Mouse (Mus musculus): ENCODE measurements around the gene 1700003E16Rik. TPM values are rescaled to one million over a fixed set of nuclear protein-coding genes. Genes with fewer than 3 reads are reported as not detected.

Gene 1700003E16Rik
- polyA plus RNA-seq, 1 experiment from 2014 or later: 3.8 TPM

DNA sequence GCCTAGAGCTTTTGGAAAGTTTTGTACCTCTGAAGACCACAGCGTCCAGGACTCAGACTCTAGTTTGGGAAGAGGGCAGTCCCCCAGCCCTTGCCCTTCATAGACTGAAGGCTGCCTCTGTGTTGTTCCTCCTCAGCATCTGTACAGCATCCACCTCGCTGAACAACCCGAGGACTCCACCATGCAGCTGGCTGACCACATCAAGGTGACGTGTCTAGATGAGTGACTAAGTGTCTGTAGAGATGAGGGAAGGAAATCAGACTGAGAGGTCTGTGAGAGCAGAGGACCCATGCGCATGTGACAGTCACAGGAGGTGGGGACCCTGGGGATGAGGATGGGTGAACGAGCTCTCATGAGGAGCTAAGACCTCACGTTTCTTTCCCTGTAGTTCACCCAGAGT lies 37.4 kb downstream of the 1700003E16Rik start:
- H3K9ac ChIP-seq: no peak overlapping the region
- WGBS: 90% methylated on average over 7 of the region's 7 CpGs
- no peak for ATAC-seq (ENCODE audit: low FRiP score, low read depth)
- no peaks in the 10 kb centered on the region for H3K27me3 ChIP-seq
- H3K4me1 ChIP-seq: no peaks in the 10 kb centered on the region
- peaks cover 100% of the 10 kb centered on the region for H3K36me3 ChIP-seq
- H3K4me3 ChIP-seq: no peak overlapping the region
- H3K4me2 ChIP-seq (replicated peaks): no peak overlapping the region
- no peaks in the 10 kb centered on the region for H3K9me3 ChIP-seq
- H3K27ac ChIP-seq: no peak overlapping the region

- Histone ChIP-seq H3K9ac (no peak overlapping the region), H3K27me3 (no peaks in the 10 kb centered on the region), H3K4me1 (no peaks in the 10 kb centered on the region), H3K4me2 (replicated peaks) (no peak overlapping the region), H3K9me3 (no peaks in the 10 kb centered on the region), H3K4me3 (no peak overlapping the region), H3K27ac (no peak overlapping the region), H3K36me3 (peaks cover 86% of the 10 kb centered on the region)
- no peak for ATAC-seq (ENCODE audit: low FRiP score, low read depth)
- 46% methylated on average over 15 of the region's 15 CpGs for WGBS
Observed at GRCm38 (mm10) chr6:83197345-83198004, 41.3 kb downstream of the 1700003E16Rik start.

GRCm38 (mm10) chr6:83203320-83203719 lies 47.1 kb downstream of the 1700003E16Rik start:
- H3K4me3 ChIP-seq: no peak overlapping the region
- no peaks in the 10 kb centered on the region for H3K27me3 ChIP-seq
- no peaks in the 10 kb centered on the region for H3K9me3 ChIP-seq
- peaks cover 28% of the 10 kb centered on the region for H3K36me3 ChIP-seq
- H3K4me1 ChIP-seq: no peaks in the 10 kb centered on the region
- WGBS: 74% methylated on average over 4 of the region's 4 CpGs
- H3K27ac ChIP-seq: no peak overlapping the region
- no peak for ATAC-seq (ENCODE audit: low FRiP score, low read depth)
- H3K4me2 ChIP-seq (replicated peaks): no peak overlapping the region
- H3K9ac ChIP-seq: no peak overlapping the region

GRCm38 (mm10) chr6:83205851-83206250 lies 49.6 kb downstream of the 1700003E16Rik start:
- no peaks in the 10 kb centered on the region for H3K9me3 ChIP-seq
- no peak for ATAC-seq (ENCODE audit: low FRiP score, low read depth)
- 89% methylated on average over 3 of the region's 3 CpGs for WGBS
- peaks cover 4% of the 10 kb centered on the region for H3K36me3 ChIP-seq
- H3K4me2 ChIP-seq (replicated peaks): no peak overlapping the region
- peaks cover 7% of the 10 kb centered on the region for H3K4me1 ChIP-seq
- no peak overlapping the region for H3K4me3 ChIP-seq
- no peak overlapping the region for H3K27ac ChIP-seq
- no peaks in the 10 kb centered on the region for H3K27me3 ChIP-seq
- no peak overlapping the region for H3K9ac ChIP-seq

DNA sequence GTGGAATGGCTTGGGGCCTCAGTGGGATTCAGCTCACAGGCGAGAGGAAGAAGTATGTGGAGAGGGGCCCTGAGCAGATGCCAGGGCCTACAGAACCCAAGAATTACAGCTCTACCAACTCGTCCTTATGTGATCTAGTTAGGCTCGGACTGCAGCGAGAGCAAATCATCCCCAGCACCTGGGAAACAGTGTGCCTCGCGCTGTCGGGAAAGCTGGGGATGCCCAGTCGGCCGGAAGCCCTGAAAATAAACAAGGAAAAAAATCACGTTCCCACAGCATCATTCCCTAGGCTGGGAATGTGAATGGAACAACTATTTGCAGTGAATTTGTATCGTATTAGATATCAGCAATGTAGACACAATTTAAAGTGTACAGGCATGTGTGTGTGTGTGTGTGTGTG lies 50.1 kb downstream of the 1700003E16Rik start:
- 77% methylated on average over 11 of the region's 11 CpGs for WGBS
- Histone ChIP-seq H3K4me2 (replicated peaks) (no peak overlapping the region), H3K9ac (no peak overlapping the region), H3K27me3 (no peaks in the 10 kb centered on the region), H3K4me1 (peaks cover 7% of the 10 kb centered on the region), H3K36me3 (no peaks in the 10 kb centered on the region; the same call in 1 of the 2 replicates), H3K4me3 (no peak overlapping the region), H3K9me3 (no peaks in the 10 kb centered on the region), H3K27ac (no peak overlapping the region)
- ATAC-seq (ENCODE audit: low FRiP score, low read depth): no peak

- H3K4me3 ChIP-seq: no peak overlapping the region
- no peak overlapping the region for H3K9ac ChIP-seq
- H3K36me3 ChIP-seq: no peaks in the 10 kb centered on the region
- no peak for ATAC-seq (ENCODE audit: low FRiP score, low read depth)
- H3K9me3 ChIP-seq: no peaks in the 10 kb centered on the region
- H3K27me3 ChIP-seq: no peaks in the 10 kb centered on the region
- no peak overlapping the region for H3K4me2 ChIP-seq (replicated peaks)
- no peak overlapping the region for H3K27ac ChIP-seq
- peaks cover 11% of the 10 kb centered on the region for H3K4me1 ChIP-seq
- WGBS: 74% methylated on average over 9 of the region's 9 CpGs
Observed at GRCm38 (mm10) chr6:83207361-83208049, 51.3 kb downstream of the 1700003E16Rik start.

DNA sequence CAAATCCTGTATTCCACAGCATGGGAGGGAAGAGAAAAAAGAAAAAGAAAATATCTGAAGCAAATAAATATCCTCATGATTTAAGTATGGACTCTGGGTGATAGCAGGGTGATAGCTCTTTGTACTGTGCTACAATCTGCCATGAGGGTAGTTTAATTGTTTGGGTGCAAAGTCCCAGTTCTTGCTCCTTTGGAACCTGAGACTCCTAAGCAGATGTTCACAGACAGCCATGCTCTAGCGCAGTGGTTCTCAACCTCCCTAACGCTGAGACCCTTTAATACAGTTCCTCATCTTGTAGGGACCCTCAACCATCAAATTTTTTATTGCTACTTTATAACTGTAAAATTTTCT lies 51.8 kb downstream of the 1700003E16Rik start:
- no peak for ATAC-seq (ENCODE audit: low FRiP score, low read depth)
- 66% methylated on average over 2 of the region's 2 CpGs for WGBS
- H3K4me2 ChIP-seq (replicated peaks): no peak overlapping the region
- H3K9me3 ChIP-seq: no peaks in the 10 kb centered on the region
- peaks cover 11% of the 10 kb centered on the region for H3K4me1 ChIP-seq
- no peak overlapping the region for H3K4me3 ChIP-seq
- H3K36me3 ChIP-seq: no peaks in the 10 kb centered on the region
- H3K27me3 ChIP-seq: no peaks in the 10 kb centered on the region
- H3K27ac ChIP-seq: no peak overlapping the region
- no peak overlapping the region for H3K9ac ChIP-seq

- Histone ChIP-seq H3K4me1 (peaks cover 11% of the 10 kb centered on the region), H3K27ac (no peak overlapping the region), H3K36me3 (no peaks in the 10 kb centered on the region), H3K27me3 (no peaks in the 10 kb centered on the region), H3K4me2 (replicated peaks) (no peak overlapping the region), H3K9me3 (no peaks in the 10 kb centered on the region), H3K9ac (no peak overlapping the region), H3K4me3 (no peak overlapping the region)
- ATAC-seq (ENCODE audit: low FRiP score, low read depth): no peak; the same call in 1 of the 2 replicates
- WGBS: 47% methylated on average over 2 of the region's 2 CpGs
Observed at GRCm38 (mm10) chr6:83210495-83210894, 54.3 kb downstream of the 1700003E16Rik start.

- Histone ChIP-seq H3K4me3 (no peak overlapping the region), H3K9ac (no peak overlapping the region), H3K27me3 (no peaks in the 10 kb centered on the region), H3K9me3 (no peaks in the 10 kb centered on the region), H3K36me3 (no peaks in the 10 kb centered on the region), H3K27ac (no peak overlapping the region), H3K4me2 (replicated peaks) (no peak overlapping the region), H3K4me1 (peaks cover 11% of the 10 kb centered on the region)
- no peak; the same call in 1 of the 2 replicates for ATAC-seq (ENCODE audit: low FRiP score, low read depth)
- 24% methylated on average over 5 of the region's 5 CpGs for WGBS
Observed at GRCm38 (mm10) chr6:83211526-83211925, 55.3 kb downstream of the 1700003E16Rik start.

Other genes with a start within 250 kb of the 1700003E16Rik start
- 3.1 and 4.5 TPM in 2 replicates for gene Sema4f, start 216.6 kb upstream of the 1700003E16Rik start, polyA plus RNA-seq (2015; fragmentation: Nextera tagmentation; extraction: Ambion mirVana)
- 0.34 and 0.65 TPM in 2 replicates for gene M1ap, start 209.5 kb upstream of the 1700003E16Rik start, polyA plus RNA-seq (2015; fragmentation: Nextera tagmentation; extraction: Ambion mirVana)
- 16.2 and 16.5 TPM in 2 replicates for gene Dok1, start 122.9 kb upstream of the 1700003E16Rik start, polyA plus RNA-seq (2015; fragmentation: Nextera tagmentation; extraction: Ambion mirVana)
- 34.4 and 36.3 TPM in 2 replicates for gene Loxl3, start 122.2 kb upstream of the 1700003E16Rik start, polyA plus RNA-seq (2015; fragmentation: Nextera tagmentation; extraction: Ambion mirVana)
- 168 and 181 TPM in 2 replicates for gene Aup1, start 101.9 kb upstream of the 1700003E16Rik start, polyA plus RNA-seq (2015; fragmentation: Nextera tagmentation; extraction: Ambion mirVana)
- gene Htra2, start 101.1 kb upstream of the 1700003E16Rik start, polyA plus RNA-seq (2015; fragmentation: Nextera tagmentation; extraction: Ambion mirVana): 78.4 and 82.4 TPM in 2 replicates
- gene Dqx1, start 98.6 kb upstream of the 1700003E16Rik start, polyA plus RNA-seq (2015; fragmentation: Nextera tagmentation; extraction: Ambion mirVana): 0.64 and 0.87 TPM in 2 replicates
- gene Tlx2, start 86.1 kb upstream of the 1700003E16Rik start, polyA plus RNA-seq (2015; fragmentation: Nextera tagmentation; extraction: Ambion mirVana): not detected in 2 replicates
- 40.3 and 41.3 TPM in 2 replicates for gene Pcgf1, start 78.5 kb upstream of the 1700003E16Rik start, polyA plus RNA-seq (2015; fragmentation: Nextera tagmentation; extraction: Ambion mirVana)
- 0.81 and 0.91 TPM in 2 replicates for gene Lbx2, start 70.0 kb upstream of the 1700003E16Rik start, polyA plus RNA-seq (2015; fragmentation: Nextera tagmentation; extraction: Ambion mirVana)
- 1.6 and 3.6 TPM in 2 replicates for gene Ccdc142, start 54.8 kb upstream of the 1700003E16Rik start, polyA plus RNA-seq (2015; fragmentation: Nextera tagmentation; extraction: Ambion mirVana)
- 2.8 and 3.1 TPM in 2 replicates for gene Gm42688, start 54.8 kb upstream of the 1700003E16Rik start, polyA plus RNA-seq (2015; fragmentation: Nextera tagmentation; extraction: Ambion mirVana)
- gene Mrpl53, start 47.4 kb upstream of the 1700003E16Rik start, polyA plus RNA-seq (2015; fragmentation: Nextera tagmentation; extraction: Ambion mirVana): 134 and 138 TPM in 2 replicates
- gene Mogs, start 40.9 kb upstream of the 1700003E16Rik start, polyA plus RNA-seq (2015; fragmentation: Nextera tagmentation; extraction: Ambion mirVana): 42.7 and 45.4 TPM in 2 replicates
- 161 and 169 TPM in 2 replicates for gene Wbp1, start 34.8 kb upstream of the 1700003E16Rik start, polyA plus RNA-seq (2015; fragmentation: Nextera tagmentation; extraction: Ambion mirVana)
- 12.4 and 12.8 TPM in 2 replicates for gene Ino80b, start 31.0 kb upstream of the 1700003E16Rik start, polyA plus RNA-seq (2015; fragmentation: Nextera tagmentation; extraction: Ambion mirVana)
- 64.7 and 74.1 TPM in 2 replicates for gene Rtkn, start 20.9 kb upstream of the 1700003E16Rik start, polyA plus RNA-seq (2015; fragmentation: Nextera tagmentation; extraction: Ambion mirVana)
- 6.9 and 7.4 TPM in 2 replicates for gene Wdr54, start within 50 bp of the 1700003E16Rik start, polyA plus RNA-seq (2015; fragmentation: Nextera tagmentation; extraction: Ambion mirVana)
- 88.9 and 90.3 TPM in 2 replicates for gene Dctn1, start 9.5 kb downstream of the 1700003E16Rik start, polyA plus RNA-seq (2015; fragmentation: Nextera tagmentation; extraction: Ambion mirVana)
- gene Slc4a5, start 63.4 kb downstream of the 1700003E16Rik start, polyA plus RNA-seq (2015; fragmentation: Nextera tagmentation; extraction: Ambion mirVana): 0.10 and 0.20 TPM in 2 replicates
- gene Mthfd2, start 169.5 kb downstream of the 1700003E16Rik start, polyA plus RNA-seq (2015; fragmentation: Nextera tagmentation; extraction: Ambion mirVana): 40.5 and 40.8 TPM in 2 replicates
- gene Mob1a, start 169.6 kb downstream of the 1700003E16Rik start, polyA plus RNA-seq (2015; fragmentation: Nextera tagmentation; extraction: Ambion mirVana): 59.0 and 65.9 TPM in 2 replicates
- gene Bola3, start 192.7 kb downstream of the 1700003E16Rik start, polyA plus RNA-seq (2015; fragmentation: Nextera tagmentation; extraction: Ambion mirVana): 117 and 128 TPM in 2 replicates

Data from limb, embryonic 13.5 days (tissue).